Comparison of ENCODE assay signal across 8 mouse cellular contexts in genomic region chr4:97774446-97774950, GRCm38 (mm10). TPM values are rescaled to one million over a fixed set of nuclear protein-coding genes. Genes with fewer than 3 reads are reported as not detected.
DNase-seq lines count a peak whose midpoint lies in the region; ATAC-seq lines count a peak whose summit lies in the region.
"Had no signal": no experiment of that assay in that cellular context is flagged by ENCODE, and none has a peak within 500 bp of the region (broad histone marks: within the 10 kb centered on the region; RNA-seq: fewer than 3 reads in every experiment).

No protein-coding gene starts in this region.

- intact Hi-C loops in left cerebral cortex, postnatal 36 days (cut with DNase I): loop anchor here (5.0 to 10.0 kb wide), 2 partner anchors 138 to 190 kb away; no protein-coding TSS in a partner anchor

- ATAC-seq in lung, embryonic 15.5 days (ENCODE audit: borderline replicate concordance, extremely low read depth, low FRiP score, low TSS enrichment): no peak
- no peak for ATAC-seq in forebrain, embryonic 15.5 days (replicated peaks)
- ATAC-seq in limb, embryonic 13.5 days (ENCODE audit: low FRiP score, low read depth): no peak
- no peak for ATAC-seq in stomach, embryonic 15.5 days (ENCODE audit: insufficient read depth, low FRiP score, low read depth)
- ATAC-seq in CD4-positive, CD25-positive, alpha-beta regulatory T cell, adult 4 months: no peak
- ATAC-seq: activated CD4-positive, CD25-positive, alpha-beta regulatory T cell, adult 4 months had no signal

- peak overlapping the region; percentile 95 for H3K27ac ChIP-seq in lung, embryonic 15.5 days
- H3K27ac ChIP-seq in forebrain, embryonic 15.5 days (replicated peaks): peak overlapping the region; percentile 97
- H3K27ac ChIP-seq in limb, embryonic 13.5 days: peak overlapping the region; percentile 99
- H3K27ac ChIP-seq in stomach, embryonic 15.5 days: peak overlapping the region; percentile 96

- peaks cover 26% of the 10 kb centered on the region for H3K4me1 ChIP-seq in lung, embryonic 15.5 days
- H3K4me1 ChIP-seq in forebrain, embryonic 15.5 days: peaks cover 41% of the 10 kb centered on the region
- H3K4me1 ChIP-seq in limb, embryonic 13.5 days: peaks cover 27% of the 10 kb centered on the region
- H3K4me1 ChIP-seq in stomach, embryonic 15.5 days: peaks cover 13% of the 10 kb centered on the region; the same call in 1 of the 2 replicates

- WGBS in lung, embryonic 15.5 days: 10% methylated on average over 4 of the region's 4 CpGs
- 10% methylated on average over 4 of the region's 4 CpGs for WGBS in forebrain, embryonic 15.5 days
- 6% methylated on average over 4 of the region's 4 CpGs for WGBS in limb, embryonic 13.5 days
- WGBS in stomach, embryonic 15.5 days: 11% methylated on average over 4 of the region's 4 CpGs

- H3K4me3 ChIP-seq in lung, embryonic 15.5 days: peak overlapping the region; percentile 97
- H3K4me3 ChIP-seq in forebrain, embryonic 15.5 days: peak overlapping the region; percentile 83
- peak overlapping the region; percentile 97 for H3K4me3 ChIP-seq in limb, embryonic 13.5 days
- peak overlapping the region; percentile 26; the same call in 1 of the 2 replicates for H3K4me3 ChIP-seq in stomach, embryonic 15.5 days (replicated peaks)

- peak overlapping the region; percentile 76 for H3K4me2 ChIP-seq in lung, embryonic 15.5 days
- peak overlapping the region; percentile 55 for H3K4me2 ChIP-seq in forebrain, embryonic 15.5 days (replicated peaks)
- peak overlapping the region; percentile 80 for H3K4me2 ChIP-seq in limb, embryonic 13.5 days (replicated peaks)
- peak overlapping the region; percentile 63 for H3K4me2 ChIP-seq in stomach, embryonic 15.5 days

- no peaks in the 10 kb centered on the region for H3K27me3 ChIP-seq in lung, embryonic 15.5 days
- H3K27me3 ChIP-seq in forebrain, embryonic 15.5 days: no peaks in the 10 kb centered on the region
- no peaks in the 10 kb centered on the region for H3K27me3 ChIP-seq in limb, embryonic 13.5 days
- H3K27me3 ChIP-seq in stomach, embryonic 15.5 days (replicated peaks): no peaks in the 10 kb centered on the region

- DNase-seq in lung, adult 18-20 months: no peak
- no peak for DNase-seq in left cerebral cortex, postnatal 36 days (ENCODE audit: low spot score in 2 of 2)

- H3K36me3 ChIP-seq in lung, embryonic 15.5 days: no peaks in the 10 kb centered on the region
- no peaks in the 10 kb centered on the region for H3K36me3 ChIP-seq in forebrain, embryonic 15.5 days
- H3K36me3 ChIP-seq in limb, embryonic 13.5 days: no peaks in the 10 kb centered on the region
- no peaks in the 10 kb centered on the region for H3K36me3 ChIP-seq in stomach, embryonic 15.5 days

- peak overlapping the region; percentile 6; the same call in 1 of the 2 replicates for H3K9ac ChIP-seq in lung, embryonic 15.5 days
- H3K9ac ChIP-seq in forebrain, embryonic 15.5 days (replicated peaks): peak overlapping the region; percentile 38; the same call in 1 of the 2 replicates
- H3K9ac ChIP-seq in limb, embryonic 13.5 days: peak overlapping the region; percentile 73
- no peak overlapping the region for H3K9ac ChIP-seq in stomach, embryonic 15.5 days

- no peaks in the 10 kb centered on the region for H3K9me3 ChIP-seq in lung, embryonic 15.5 days
- H3K9me3 ChIP-seq in forebrain, embryonic 15.5 days: no peaks in the 10 kb centered on the region
- H3K9me3 ChIP-seq in limb, embryonic 13.5 days: no peaks in the 10 kb centered on the region
- no peaks in the 10 kb centered on the region for H3K9me3 ChIP-seq in stomach, embryonic 15.5 days

RNA-seq across cellular contexts. Expression of gene Nfia, which starts 2.0 kb away (rescaled TPM):
- 44.8 and 50.2 TPM in 2 replicates for polyA plus RNA-seq in lung, embryonic 15.5 days (2015; fragmentation: Nextera tagmentation; extraction: Ambion mirVana)
- polyA plus RNA-seq in forebrain, embryonic 15.5 days (2015; fragmentation: Nextera tagmentation; extraction: Ambion mirVana): 98.3 and 101 TPM in 2 replicates
- polyA plus RNA-seq in limb, embryonic 13.5 days (2015; fragmentation: Nextera tagmentation; extraction: Ambion mirVana): 88.3 and 88.4 TPM in 2 replicates
- 45.5 and 50.8 TPM in 2 replicates for polyA plus RNA-seq in stomach, embryonic 15.5 days (2015; fragmentation: Nextera tagmentation; extraction: Ambion mirVana)
- total RNA-seq in left cerebral cortex, postnatal 36 days (2021): 10 to 100 TPM; 62.9 to 75.3 TPM
- polyA plus RNA-seq in CD4-positive, CD25-positive, alpha-beta regulatory T cell, adult 4 months (2017; shearing (Covaris generic)): 10 to 100 TPM; 13.1 to 19.9 TPM

RNA-seq across cellular contexts. Expression of gene E130114P18Rik, which starts 3.4 kb away (rescaled TPM):
- polyA plus RNA-seq in lung, embryonic 15.5 days (2015; fragmentation: Nextera tagmentation; extraction: Ambion mirVana): 0.44 and 0.99 TPM in 2 replicates
- polyA plus RNA-seq in forebrain, embryonic 15.5 days (2015; fragmentation: Nextera tagmentation; extraction: Ambion mirVana): 39.8 and 45.7 TPM in 2 replicates
- polyA plus RNA-seq in limb, embryonic 13.5 days (2015; fragmentation: Nextera tagmentation; extraction: Ambion mirVana): 3.7 and 6.3 TPM in 2 replicates
- polyA plus RNA-seq in stomach, embryonic 15.5 days (2015; fragmentation: Nextera tagmentation; extraction: Ambion mirVana): 2.9 and 3.7 TPM in 2 replicates
- total RNA-seq in left cerebral cortex, postnatal 36 days (2021): 1 to 10 TPM; 5.0 to 5.9 TPM
- polyA plus RNA-seq in CD4-positive, CD25-positive, alpha-beta regulatory T cell, adult 4 months (2017; shearing (Covaris generic)): not detected
- polyA plus RNA-seq: activated CD4-positive, CD25-positive, alpha-beta regulatory T cell, adult 4 months had no signal

Comparison
In these comparisons a context has a peak if more than half of its experiments do, and no peak if none do; other contexts are left out.
1. H3K4me3 ChIP-seq: peak in every context shown above with its lines; median percentile 97 in lung, embryonic 15.5 days; 97 in limb, embryonic 13.5 days; 83 in forebrain, embryonic 15.5 days; 26 in stomach, embryonic 15.5 days.